Mouse (Mus musculus) erythroblast, adult 5-6 weeks (primary cell): Measurements from ENCODE around the gene Cbr2. TPM values are rescaled to one million over a fixed set of nuclear protein-coding genes. Genes with fewer than 3 reads are reported as not detected.
A peak's percentile ranks its signal among the peaks of the same experiment; 100 is the strongest.

Experiments used
- ATAC-seq: replicated peaks from 2 replicates; pipeline ENCODE4 v1.8.0; 2016; ENCODE audit warnings: moderate number of reproducible peaks, mild to moderate bottlenecking, moderate TSS enrichment, inconsistent platforms; ENCODE audit not compliant: poor library complexity, low FRiP score, severe bottlenecking
- total RNA-seq, 2 experiments: library from RNA; stranded (forward) in 1 of 2; stranded (reverse) in 1 of 2; fragments of 150-400 nt in 1 of 2; fragments of 200-764, 138-1000 nt in 1 of 2; gene quantifications; 2 replicates each; pipeline versions ENCODE4 v1.2.3 to v1.2.4; 2015 to 2017; ENCODE audit warnings: low replicate concordance in 2 of 2

Gene Cbr2
- total RNA-seq, 2 experiments from 2014 or later = not detected

DNA sequence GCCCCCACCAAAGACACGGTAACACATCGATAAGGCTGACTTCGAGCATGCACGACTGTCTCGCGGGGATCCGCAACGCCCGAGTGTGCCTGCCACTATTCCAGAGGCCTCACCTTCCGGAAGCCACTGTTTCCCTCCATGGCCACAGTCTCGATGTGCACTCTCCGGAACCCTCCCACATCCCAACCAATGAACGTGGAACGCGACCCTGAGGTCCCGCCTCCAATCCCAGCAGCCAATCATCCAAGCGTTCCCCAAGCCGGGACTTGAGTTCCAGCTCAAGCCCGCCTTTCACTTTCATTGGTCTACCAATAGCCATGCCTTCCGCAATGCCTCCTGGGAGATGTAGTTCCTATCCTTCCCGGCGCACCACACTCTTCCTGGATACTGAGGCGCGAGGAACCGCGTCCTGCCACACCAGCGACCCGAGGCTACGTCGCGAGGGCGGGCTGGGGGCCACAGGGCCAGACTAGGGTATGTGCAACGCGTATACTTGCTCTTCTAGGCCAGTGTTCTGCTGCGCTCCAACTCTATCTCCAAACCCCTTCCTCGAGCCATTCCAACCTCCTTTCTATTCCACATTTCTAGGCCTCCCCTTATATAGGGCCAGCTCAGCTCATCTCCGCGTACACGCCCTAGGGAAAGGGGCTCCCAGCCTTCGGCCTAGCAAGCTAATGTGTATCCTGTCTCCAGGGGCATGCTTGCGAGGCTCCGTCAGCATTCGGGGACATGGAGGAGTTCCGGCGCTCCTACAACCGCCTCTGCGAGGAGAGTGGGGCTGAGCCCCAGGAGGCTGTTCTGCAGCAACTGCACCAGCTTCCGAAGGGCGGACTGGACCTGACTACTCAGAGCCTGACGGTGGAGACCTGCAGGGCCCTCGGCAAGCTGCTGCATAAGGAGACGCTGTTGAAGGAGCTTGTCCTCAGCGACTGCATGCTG is 18.1 kb downstream of the Cbr2 start, which contains the start of the genes Cenpx and Lrrc45:
TSS of gene Cenpx (minus strand) at position 159 of the 939 bp plus-strand sequence.
TSS of gene Lrrc45 (plus strand) at position 346 of the 939 bp plus-strand sequence.
- peak; percentile 90 for ATAC-seq

DNA sequence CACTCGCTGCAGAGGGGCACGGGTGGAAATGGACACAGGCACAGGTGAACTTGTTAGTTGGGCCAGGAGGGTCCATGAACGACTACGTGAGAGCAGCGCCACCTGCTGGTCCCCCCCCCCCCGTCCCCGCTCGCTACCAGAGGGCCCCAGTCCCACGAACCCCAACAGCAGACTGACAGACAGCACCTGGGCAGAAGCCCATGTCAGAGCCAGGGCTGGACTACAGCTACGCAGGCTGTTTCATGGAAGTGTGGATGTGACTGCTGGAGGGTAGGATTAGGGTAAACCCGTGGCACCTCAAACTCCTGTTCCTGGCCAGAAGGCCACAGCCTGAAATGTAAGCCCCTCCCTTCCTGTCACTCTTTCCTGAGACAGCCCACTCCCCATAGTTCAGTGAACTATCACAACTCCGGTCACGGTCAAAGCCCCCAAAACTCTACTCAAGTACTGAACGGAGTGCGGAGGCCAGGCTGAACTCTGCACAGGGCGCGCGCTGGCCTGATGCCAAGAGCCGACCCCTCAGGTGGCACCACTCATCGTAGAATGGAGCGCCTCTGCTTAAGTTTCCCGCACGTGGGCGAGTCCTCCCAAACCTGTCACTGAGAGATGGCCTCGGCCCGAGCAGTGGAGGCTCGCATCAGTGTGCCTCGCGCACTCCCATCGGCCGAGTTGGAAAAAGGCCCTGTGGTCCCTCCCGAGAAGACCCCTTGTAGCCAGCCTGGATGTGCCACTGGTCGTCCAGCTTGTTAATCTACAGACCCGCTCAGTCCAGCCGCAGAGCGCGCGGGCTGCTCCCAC is 18.9 kb downstream of the Cbr2 start:
- peak; percentile 19 for ATAC-seq

DNA sequence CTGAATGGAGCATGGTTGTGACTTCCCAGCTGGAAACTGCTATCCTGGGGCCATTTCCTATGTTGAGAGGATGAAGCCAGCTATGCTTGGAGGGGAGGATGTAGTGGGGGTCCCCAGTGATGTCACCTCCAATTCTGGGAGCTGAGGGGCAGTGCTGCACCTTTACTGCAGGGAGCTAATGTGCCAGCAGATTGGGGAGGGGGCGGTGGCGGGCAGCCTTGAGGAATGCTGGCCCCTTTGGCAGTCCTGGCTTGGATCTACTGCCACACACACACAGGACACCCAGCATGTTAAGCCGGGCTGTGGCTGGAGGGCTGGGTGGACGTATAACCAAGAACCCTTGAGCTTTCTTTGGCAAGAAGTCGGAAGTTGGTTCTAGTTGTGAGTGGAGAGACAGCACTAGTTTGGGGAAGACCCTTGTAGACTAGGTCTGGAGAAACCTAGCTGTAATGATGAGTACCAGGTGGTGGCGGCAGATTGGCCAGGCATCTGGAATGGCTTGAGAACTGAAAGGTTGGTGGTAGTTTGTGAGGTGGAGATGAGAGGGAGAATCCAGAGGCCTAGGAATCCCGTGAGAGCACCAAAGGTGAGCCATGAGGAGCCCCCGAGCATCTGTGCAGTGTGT is 19.8 kb downstream of the Cbr2 start:
- ATAC-seq = no peak

DNA sequence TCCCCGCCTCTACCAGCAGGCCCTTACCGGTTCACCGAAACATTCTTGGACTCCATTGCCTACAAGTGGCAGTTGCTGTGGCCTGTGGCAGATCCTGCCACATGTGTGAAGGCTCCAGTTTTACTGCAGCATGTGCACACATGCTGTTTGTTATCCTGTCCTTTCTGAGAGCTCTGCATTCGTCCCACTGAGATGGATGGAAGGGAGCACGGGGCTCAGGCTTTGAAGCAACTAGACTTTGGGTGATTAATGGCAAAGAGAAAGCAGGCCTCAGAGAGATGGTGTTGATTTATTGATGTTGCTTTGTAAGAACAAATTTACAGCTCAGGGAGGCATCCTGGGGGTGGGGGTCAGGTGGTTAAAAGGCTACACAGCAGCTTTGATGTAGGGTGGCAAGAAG is 21.2 kb downstream of the Cbr2 start:
- ATAC-seq = no peak

DNA sequence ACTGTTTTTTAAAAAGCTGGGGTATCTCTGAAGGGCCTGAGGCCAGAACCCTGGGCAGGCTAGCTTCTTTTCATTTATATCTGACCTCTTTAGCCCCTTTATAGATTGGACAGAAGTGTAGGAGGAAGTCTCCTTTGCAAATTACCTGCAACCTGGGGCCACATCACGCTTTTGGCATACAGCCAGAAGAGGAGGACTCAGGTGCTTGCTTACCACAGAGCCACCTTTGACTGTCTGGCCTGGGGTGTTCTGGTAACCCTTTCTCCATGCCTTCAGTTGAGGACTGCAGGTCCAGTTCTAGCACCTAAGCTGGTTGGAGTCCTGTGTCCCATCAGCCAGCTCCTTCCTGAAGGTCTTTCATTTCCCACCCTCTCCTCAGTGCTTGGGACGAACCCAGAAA is 22.4 kb downstream of the Cbr2 start:
- ATAC-seq = no peak

DNA sequence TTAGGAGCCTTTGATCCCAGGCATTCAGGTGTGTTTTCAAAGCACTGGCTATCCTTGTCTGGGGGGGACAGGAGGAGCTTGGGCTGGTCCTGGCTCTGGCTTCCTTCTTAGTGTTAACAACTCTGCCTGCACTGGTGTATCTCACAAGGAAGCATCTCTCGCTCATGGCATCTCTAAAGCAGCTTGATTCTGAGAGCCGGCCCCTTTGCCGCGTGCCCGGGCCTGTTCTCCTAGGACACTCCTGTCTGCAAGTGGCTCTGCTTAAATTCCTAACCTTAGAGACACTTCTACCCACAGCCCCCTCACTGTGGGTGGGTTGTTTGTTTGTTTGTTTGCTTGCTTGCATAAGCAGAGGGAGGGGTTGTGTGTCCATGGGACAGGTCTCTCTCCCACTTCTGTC is 23.9 kb downstream of the Cbr2 start:
- no peak for ATAC-seq

DNA sequence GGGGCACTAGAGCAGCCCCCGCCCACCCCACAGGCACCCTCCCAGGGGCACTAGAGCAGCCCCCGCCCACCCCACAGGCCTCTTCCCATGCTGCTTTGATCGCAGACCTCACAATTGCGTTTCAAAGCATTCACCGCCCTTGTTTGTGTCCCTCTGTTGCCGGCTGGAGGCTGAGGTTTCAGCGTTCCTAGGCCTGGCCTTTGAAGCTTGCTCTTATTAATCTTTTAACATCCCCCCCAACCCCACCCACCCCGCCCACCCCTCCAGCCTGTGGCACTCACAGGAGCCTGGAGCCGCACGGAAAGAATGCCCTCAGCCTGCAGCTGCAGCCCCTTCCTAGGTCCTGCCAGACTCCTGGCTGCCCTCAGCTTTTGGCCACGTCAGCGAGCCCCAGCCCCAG is 24.7 kb downstream of the Cbr2 start:
- no peak for ATAC-seq

DNA sequence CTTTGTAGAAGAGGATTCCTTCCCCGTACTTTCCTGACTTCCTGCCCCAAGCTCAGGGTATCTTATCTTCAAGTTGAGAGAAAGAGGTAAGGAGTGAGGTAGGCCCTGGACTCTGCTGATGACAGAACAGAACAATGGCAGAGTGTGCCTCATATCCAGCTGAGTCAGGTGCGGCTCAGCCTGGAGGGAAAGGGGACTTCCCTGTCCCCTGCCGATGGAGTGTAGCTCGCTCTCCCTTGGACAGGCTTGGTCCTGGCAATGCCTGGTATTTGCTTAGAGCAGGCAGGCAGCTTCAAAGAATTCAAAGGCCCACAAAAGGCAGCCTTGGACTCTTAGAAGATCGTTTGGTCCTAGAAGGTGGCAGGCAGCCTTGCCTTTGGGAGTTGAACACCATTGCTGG is 25.8 kb downstream of the Cbr2 start:
- ATAC-seq = no peak

DNA sequence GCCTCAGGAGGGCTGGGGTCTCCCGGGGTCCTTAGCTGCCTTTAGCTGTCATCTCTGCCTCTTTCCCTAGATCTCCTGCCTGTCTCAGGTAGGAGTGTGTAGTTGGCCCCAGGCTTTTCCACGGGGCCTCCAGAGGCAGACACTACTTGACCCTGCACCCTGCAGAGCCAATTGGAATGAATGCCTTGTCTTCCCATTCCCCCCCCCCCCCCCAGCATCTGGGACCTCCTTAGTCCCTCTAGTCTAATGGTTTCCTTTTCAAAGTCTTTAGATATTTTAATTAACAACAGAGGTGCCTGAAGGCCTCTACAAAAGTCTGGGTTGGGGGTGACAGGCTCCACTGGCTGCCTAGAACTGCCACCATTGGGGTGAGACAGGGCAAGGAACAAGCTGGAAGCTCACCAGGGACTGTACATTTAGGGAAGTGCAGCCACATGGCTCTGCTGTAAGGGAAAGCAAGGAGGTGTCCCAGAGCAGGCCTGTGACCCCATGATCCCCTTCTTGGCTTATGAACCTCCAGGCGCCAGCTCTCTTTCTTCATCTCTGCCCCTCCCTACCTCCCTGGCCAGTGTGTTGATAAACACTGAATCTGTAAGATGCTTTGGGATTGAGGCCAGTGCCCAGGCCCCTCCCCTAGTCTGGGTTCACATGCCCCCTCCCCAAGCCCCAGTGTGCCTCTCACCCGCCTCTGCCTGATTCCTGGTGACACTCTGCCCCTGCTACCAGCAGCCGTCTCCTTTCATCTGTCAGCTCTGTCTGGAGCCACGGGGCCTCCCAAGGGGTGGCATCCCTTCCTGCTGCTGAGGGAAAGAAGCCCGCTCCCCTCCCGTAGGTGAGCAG is 27.2 kb downstream of the Cbr2 start:
- ATAC-seq = no peak

DNA sequence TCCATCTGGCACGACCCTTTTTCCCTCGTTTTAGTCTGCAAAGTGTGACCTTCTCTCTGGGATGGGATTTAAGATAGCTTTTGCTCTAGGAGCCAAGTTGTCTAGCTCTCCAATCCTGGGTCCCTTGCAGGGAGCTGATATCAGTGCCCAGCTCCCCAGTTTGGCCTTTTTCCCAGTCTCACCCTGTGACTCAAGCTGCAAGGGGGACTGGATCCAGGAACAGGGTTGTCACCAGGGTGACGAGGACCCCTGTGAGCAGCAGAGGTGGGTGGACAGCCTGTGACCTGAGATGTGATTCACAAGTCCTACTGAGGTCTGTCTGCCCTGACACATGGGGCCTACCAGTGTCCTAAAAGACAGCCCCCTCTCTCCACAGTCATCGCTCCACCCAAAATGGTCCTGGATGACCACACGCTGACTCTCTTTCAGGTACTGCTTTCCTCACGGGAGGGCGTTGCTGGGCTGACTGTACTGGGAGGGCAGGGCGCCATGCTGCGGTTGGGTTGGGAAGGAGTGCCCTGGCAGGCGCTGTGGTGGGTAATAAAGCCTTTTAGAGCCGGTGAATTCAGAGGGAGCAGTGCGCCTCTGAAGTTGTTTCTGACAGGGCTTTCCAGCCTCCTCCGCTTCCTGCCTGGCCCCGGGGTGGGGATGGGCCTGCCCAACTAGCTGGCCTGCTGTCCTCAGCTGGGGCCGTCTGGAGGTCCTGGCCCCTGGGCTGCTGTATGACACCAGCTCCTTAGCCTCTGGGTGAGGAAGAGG is 28.0 kb downstream of the Cbr2 start:
- no peak for ATAC-seq

DNA sequence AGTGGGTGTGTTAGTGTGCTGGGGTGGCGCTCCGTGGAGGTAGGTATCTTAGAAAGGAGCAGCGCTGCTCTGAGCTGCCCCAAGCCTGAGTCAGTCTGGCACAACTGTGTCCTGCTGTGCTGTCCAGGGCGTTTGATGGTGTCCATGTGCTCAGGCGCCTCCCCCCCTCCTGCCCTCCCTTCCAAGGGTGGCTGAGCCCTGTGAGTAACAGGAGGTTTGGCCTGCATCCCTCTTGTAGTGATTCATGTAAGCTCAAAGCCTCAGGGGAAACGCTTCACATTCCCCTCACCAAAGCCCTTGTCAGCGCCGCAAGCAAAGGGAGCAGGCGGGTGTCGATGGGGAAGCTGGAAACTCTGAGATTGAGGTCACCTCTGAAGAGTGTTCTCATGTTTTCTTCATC is 34.2 kb downstream of the Cbr2 start:
- ATAC-seq = no peak

DNA sequence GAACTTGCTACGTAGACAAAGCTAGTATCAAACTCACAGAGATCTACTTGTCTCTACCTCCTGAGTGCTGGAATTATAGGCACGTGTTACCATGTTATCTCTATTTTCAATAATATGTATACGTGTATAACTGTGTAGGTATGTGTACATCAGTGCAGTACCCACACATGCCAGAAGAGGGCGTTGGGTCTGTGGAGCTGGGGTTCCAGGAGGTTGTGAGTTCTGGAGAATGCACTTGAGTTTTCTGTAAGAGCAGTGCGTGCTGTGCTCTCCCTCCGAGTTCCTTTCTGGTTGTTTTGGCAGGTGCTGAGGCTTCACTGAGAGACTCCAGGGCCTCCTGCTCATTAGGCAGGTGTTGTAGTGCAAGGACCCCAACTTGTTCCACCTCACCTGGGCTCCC is 35.3 kb downstream of the Cbr2 start:
- no peak for ATAC-seq

DNA sequence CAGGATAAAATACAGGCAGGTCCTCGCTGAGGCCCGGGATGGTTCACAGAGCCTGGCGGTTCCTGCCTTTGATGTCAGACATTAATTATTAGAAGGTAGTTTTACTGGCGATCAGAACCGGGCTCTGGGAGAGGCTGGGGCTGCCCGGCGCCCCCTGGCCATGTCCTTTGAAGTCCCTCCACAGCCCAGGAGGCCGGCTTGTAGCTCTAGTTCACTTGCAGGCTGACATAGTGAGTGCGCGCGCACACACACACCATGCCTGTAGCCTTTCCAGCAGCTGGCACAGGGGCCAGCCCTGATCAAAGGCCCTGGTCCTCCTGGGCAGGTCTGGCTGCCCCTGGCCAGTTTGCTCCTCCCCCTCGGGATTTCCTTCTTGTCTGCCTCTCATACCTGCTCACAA is 36.3 kb downstream of the Cbr2 start:
- ATAC-seq = no peak

DNA sequence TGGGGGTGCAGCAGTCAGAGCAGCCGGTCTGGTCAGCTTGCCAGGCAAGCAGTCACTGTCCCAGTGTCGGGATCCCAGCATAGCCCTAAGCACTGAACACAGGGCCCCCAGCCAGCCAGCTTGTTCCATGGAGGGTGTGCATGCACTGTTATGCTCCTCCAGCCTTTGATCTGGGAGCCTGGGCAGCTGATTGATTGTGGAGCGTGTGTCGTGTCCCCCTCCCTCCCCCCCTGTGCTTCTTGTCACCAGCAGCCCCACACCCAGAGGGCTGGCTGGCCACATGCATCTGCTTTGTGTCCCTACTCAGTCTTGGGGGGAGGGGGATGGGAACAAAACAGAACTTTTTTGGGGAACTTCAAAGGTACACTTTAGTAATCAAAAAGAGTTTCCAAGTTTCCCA is 36.7 kb downstream of the Cbr2 start:
- no peak for ATAC-seq

DNA sequence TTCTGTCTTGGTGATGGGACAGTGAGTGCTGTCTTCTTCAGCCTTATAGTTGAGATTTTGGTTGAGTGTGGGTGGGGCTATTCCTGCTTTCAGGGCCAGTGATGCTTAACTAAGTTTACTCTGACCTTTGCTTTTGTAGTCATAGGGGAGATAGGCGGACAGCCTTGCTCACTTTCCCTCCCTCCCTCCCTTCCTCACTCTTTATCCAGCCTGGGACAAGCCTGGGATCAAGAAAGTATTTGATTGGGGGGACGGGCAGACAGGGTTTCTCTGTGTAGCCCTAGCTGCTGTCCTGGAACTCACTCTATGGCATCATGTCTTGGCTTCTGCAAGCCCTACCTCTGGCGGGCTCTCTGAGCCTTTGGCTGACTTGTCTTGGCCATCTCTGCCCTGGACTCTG is 38.5 kb downstream of the Cbr2 start:
- no peak for ATAC-seq

DNA sequence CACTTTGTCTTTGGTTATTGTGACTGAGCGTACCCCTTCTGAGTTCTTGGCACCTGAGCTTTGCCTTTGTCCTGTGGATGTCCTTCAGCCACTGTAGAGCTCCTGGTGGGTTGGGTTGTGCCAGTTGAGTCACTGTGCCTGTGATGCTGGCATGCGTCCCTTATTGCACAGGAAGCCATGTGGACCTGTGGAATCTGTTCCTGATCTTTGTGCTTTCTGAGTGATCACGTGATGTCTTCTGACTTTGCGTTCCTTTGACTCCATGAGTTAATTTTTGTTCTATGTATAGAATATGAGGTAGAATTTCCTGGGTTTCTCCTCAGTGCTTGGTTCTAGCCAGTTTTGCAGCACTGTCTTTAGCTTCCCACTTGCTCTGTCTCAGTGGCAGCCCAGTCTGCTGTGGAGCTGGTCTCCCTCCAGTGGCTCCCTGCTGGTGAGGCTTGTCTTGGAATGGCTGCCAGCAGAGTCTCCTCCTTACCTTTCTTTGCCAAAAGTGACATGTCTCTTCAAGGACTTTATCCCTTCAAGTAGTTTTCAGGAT is 39.4 kb downstream of the Cbr2 start:
- no peak for ATAC-seq

DNA sequence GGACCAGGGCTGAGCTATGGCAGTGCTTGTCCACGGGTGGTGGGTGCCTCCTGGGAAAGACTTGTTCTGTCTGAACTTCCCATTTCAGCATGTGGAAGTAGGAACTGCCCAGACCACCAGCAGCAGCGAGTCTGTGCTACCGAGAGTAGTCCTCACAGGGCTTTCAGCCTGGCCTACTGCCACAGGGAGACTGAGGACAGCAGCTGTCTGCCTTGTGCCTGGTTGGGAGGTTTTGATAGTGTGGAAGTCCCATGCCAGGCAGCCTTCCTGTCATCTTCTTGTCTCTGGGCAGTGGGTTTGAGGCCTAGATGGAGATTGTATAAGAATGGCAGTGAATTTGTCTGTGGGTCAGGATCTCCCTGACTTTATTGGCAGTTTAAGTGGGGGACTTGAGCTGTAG is 42.5 kb downstream of the Cbr2 start:
- ATAC-seq = no peak

DNA sequence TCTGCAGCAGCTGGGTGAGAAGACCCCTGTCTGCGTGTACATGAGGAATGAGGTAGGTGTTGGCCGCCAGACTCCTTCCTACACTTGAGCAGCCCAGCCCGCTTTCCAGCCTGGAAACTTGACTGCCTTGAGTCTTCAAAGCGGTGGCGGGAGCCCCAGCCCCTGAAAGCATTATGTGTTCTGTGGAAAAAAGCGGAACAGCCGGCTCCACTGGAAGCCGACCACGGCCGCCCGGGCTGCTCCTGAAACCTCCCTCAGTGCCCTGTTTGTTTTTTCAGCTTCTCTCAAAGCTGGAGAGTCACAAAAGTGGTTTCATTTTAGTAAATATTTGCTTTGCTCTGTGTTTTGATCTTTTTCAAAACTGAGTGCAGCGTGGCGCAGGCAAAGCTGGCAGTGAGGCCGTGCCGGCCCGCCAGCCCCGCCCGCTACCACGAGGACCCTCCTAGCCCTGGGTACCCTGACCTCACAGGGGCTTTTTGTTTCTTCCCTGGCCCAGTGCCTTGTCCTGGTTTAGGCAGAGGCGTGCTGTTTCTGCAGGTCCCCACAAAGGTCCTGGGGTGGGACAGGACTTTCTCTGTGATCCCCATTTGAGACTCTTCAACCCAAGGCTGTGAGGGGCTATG is 45.2 kb downstream of the Cbr2 start:
- ATAC-seq = no peak
